Mouse (Mus musculus) liver, adult 2 months (tissue): ENCODE results near the gene Guca2b. TPM values are rescaled to one million over a fixed set of nuclear protein-coding genes. Genes with fewer than 3 reads are reported as not detected.

Experiments used
- DNase-seq: peaks from one replicate; pipeline ENCODE4 v3.0.0-alpha.2; 2011; ENCODE audit warnings: low read depth, low spot score; ENCODE audit errors: extremely low read depth
- H3K27ac ChIP-seq: fragments of 200-500 bp; replicated peaks from 2 replicates; pipeline ENCODE4 v1.5.1; 2012; ENCODE audit warnings: low read depth, mild to moderate bottlenecking, control low read depth, inconsistent platforms, low read length; ENCODE audit not compliant: insufficient read depth
- H3K27me3 ChIP-seq: fragments of 200-500 bp; 2 replicates; pipeline ENCODE4 v1.6.1; 2012; ENCODE audit warnings: mild to moderate bottlenecking, moderate library complexity, low read length, inconsistent platforms; ENCODE audit not compliant: control insufficient read depth, insufficient read depth
- H3K36me3 ChIP-seq: fragments of 200-500 bp; 2 replicates; pipeline ENCODE4 v1.6.1; 2012; ENCODE audit warnings: low read length, inconsistent platforms; ENCODE audit not compliant: control insufficient read depth, insufficient read depth
- H3K4me1 ChIP-seq: fragments of 200-500 bp; 2 replicates; pipeline ENCODE4 v1.6.1; 2011; ENCODE audit warnings: low read length; ENCODE audit not compliant: control insufficient read depth, insufficient read depth
- H3K4me3 ChIP-seq: fragments of 200-500 bp; 2 replicates; pipeline ENCODE4 v1.5.1; 2011; ENCODE audit warnings: low read depth, mild to moderate bottlenecking, control low read depth, low read length, moderate library complexity; ENCODE audit not compliant: insufficient read depth
- H3K79me2 ChIP-seq: fragments of 200-500 bp; 2 replicates; pipeline ENCODE4 v1.6.1; 2012; ENCODE audit warnings: inconsistent platforms, mild to moderate bottlenecking, low read length, moderate library complexity; ENCODE audit not compliant: control insufficient read depth, insufficient read depth
- H3K9ac ChIP-seq: fragments of 200-500 bp; 2 replicates; pipeline ENCODE4 v1.6.1; 2012; ENCODE audit warnings: low read depth, mild to moderate bottlenecking, control low read depth, inconsistent platforms, low read length
- CTCF ChIP-seq: fragments of 200-500 bp; IDR thresholded peaks from 2 replicates; pipeline ENCODE4 v1.5.1; 2011; ENCODE audit warnings: low read depth, low read length, control low read depth
- POLR2A ChIP-seq: fragments of 200-500 bp; IDR thresholded peaks from 2 replicates; pipeline ENCODE4 v1.6.1; 2011; ENCODE audit warnings: low read length, control low read depth; ENCODE audit not compliant: insufficient read depth; ENCODE audit errors: extremely low read depth
- WGBS: fragments of 180-500 bp; shearing (Covaris S2); methylation state at CpG from one replicate; pipeline ENCODE4 v1.1.7; 2018; 5-methylcytosine and 5-hydroxymethylcytosine counted together
- polyA plus RNA-seq: library from polyadenylated mRNA; depleted of rRNA; stranded (reverse); fragments of >200 nt; gene quantifications from 2 replicates; pipeline ENCODE4 v1.2.3, GENCODE M21; 2012
- total RNA-seq: library from RNA; depleted of rRNA; stranded (reverse); fragments of >200 nt; gene quantifications from 2 replicates; pipeline ENCODE4 v1.2.3, GENCODE M21; 2014

The Guca2b gene
- total and polyA plus RNA-seq, 2 experiments, result not detected

DNA sequence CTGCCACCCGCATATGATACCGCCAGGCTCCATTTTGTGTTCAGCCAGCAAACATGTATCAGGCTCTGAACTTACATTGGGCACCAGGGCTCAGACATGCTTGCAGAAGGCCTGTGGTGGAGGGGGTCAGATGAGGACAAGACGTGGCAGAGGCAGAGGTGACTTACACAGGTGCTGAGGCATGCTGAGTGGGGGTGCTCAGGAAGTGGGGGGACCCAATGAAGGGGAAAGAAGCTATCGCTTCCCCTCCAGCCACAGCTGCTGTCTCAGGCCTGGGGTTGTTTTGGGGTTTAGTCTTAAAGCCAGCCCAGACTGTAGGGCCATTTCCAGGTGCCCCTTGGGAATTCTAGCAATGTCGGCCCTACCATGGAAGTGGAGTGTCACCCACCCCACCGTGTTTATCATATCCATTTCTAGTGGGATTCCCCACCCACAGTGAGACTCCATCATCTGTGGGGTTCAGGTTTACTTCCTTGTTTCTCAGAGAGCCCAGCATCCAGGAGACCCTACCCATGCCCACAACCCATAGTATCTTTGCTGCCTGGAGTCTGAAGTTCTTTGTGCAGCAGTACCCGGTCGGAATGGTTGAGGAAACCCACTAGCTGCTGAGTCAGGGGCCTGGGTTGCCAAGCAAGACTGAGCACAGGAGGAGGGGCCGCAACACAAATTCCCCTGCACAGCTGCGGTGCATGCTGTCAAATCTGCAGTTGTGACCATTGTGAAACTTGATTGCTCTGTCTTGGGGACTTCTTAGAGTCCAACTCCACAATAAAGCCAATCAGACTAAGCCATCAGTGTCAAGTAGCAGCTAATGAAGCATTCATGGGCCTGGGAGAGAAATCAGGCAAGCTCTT is 10.8 kb upstream of the Guca2b start:
- Histone ChIP-seq H3K9ac (no peak overlapping the region), H3K36me3 (no peaks in the 10 kb centered on the region), H3K27me3 (no peaks in the 10 kb centered on the region), H3K4me3 (no peak overlapping the region), H3K27ac (no peak overlapping the region), H3K4me1 (no peaks in the 10 kb centered on the region), H3K79me2 (no peaks in the 10 kb centered on the region)
- no peak for DNase-seq
- 87% methylated on average over 10 of the region's 10 CpGs for WGBS
- no peak for TF ChIP-seq POLR2A
- no peak for TF ChIP-seq CTCF

DNA sequence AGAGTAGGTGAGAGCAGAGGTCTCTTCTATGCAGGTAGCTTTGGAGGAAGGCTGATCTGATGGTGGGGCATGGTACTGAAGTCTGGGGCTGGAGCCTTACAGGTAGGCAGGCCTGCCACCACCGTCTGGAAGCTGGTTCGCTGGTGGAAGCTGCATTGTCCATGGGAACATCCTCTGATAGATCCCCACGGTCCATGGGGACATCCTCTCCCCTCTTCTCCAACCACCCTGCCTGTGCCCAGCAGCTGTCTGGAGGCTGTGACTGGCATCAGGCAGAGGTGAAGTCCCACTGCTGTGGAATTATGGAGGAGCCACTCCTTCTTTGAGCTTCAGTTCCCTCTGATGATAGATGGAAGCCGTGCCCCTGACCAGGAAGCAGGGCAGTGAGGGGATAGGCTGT is 9.8 kb upstream of the Guca2b start:
- TF ChIP-seq POLR2A (no peak), CTCF (no peak)
- Histone ChIP-seq H3K27me3 (no peaks in the 10 kb centered on the region), H3K27ac (no peak overlapping the region), H3K79me2 (no peaks in the 10 kb centered on the region), H3K36me3 (no peaks in the 10 kb centered on the region), H3K9ac (no peak overlapping the region), H3K4me3 (no peak overlapping the region), H3K4me1 (no peaks in the 10 kb centered on the region)
- DNase-seq, result no peak
- 72% methylated on average over 4 of the region's 4 CpGs for WGBS

DNA sequence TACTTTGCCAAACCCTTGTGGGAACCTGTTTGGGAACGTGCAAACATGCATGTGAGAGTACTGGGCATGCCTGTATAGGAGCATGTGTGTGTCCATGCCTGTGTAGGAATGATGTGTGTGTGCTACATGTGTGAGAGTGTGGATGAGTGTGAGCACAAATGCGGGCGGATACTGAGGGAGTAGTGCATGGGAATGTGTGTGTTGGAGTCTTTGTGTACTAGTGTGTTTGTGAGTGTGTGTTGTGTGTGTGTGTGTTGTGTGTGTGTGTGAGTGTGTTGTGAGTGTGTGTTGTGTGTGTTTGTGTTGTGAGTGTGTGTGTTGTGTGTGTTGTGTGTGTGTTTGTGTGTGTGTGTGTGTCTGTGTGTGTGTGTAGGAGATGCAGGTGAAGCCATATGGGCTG is 9.4 kb upstream of the Guca2b start:
- Histone ChIP-seq H3K4me1 (no peaks in the 10 kb centered on the region), H3K27me3 (no peaks in the 10 kb centered on the region), H3K4me3 (no peak overlapping the region), H3K36me3 (no peaks in the 10 kb centered on the region), H3K79me2 (no peaks in the 10 kb centered on the region), H3K9ac (no peak overlapping the region), H3K27ac (no peak overlapping the region)
- no peak for DNase-seq
- no peak for TF ChIP-seq CTCF
- TF ChIP-seq POLR2A, result no peak
- WGBS, result 86% methylated on average over 3 of the region's 3 CpGs

DNA sequence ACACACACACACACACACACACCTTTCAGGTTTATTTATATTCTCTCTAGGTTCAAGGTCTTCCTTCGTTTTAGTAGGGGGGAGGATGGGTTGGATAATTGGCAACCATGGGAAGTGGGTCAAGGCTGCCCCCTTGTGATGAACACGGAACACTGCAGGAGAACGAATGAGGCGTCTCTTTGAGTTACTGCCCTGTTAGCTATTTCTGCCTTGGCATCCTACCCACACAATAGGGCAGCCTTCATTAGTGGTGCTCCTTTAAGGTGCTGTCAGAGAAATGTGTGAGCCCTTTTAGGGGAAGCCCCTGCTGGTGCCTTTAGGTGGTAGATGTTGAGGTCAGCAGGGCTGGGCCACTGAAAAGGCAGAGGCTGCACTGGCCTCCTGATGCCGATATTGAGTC is 8.7 kb upstream of the Guca2b start:
- Histone ChIP-seq H3K79me2 (no peaks in the 10 kb centered on the region), H3K9ac (no peak overlapping the region), H3K27me3 (no peaks in the 10 kb centered on the region), H3K4me3 (no peak overlapping the region), H3K4me1 (no peaks in the 10 kb centered on the region), H3K36me3 (no peaks in the 10 kb centered on the region), H3K27ac (no peak overlapping the region)
- whole genome bisulfite sequencing, result 26% methylated on average over 5 of the region's 5 CpGs
- no peak for TF ChIP-seq POLR2A
- peak; percentile 72 for TF ChIP-seq CTCF
- peak; percentile 16 for DNase-seq

DNA sequence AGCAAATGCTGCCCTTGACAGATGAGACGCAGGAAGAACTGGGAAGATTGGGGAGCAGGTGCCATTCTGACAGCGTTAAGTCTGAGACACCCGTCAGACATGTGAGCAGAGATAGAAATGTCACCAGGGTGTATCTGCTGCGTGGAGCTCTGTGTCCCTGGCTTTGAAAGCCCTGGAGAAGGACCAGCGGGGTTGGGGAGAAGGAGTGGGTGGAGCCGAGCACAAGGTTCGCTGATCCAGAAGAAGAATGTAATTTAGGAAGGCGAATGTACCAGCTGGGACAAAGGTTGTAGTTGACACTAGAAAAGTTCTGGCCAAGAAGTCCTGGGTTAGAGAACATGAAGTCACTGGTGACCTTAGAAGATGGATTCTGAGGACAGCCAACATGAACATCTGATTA is 7.4 kb upstream of the Guca2b start:
- DNase-seq, result no peak
- Histone ChIP-seq H3K36me3 (no peaks in the 10 kb centered on the region), H3K27ac (no peak overlapping the region), H3K9ac (no peak overlapping the region), H3K4me3 (no peak overlapping the region), H3K27me3 (no peaks in the 10 kb centered on the region), H3K79me2 (no peaks in the 10 kb centered on the region), H3K4me1 (no peaks in the 10 kb centered on the region)
- TF ChIP-seq CTCF, result no peak
- TF ChIP-seq POLR2A, result no peak
- 60% methylated on average over 8 of the region's 8 CpGs for WGBS

DNA sequence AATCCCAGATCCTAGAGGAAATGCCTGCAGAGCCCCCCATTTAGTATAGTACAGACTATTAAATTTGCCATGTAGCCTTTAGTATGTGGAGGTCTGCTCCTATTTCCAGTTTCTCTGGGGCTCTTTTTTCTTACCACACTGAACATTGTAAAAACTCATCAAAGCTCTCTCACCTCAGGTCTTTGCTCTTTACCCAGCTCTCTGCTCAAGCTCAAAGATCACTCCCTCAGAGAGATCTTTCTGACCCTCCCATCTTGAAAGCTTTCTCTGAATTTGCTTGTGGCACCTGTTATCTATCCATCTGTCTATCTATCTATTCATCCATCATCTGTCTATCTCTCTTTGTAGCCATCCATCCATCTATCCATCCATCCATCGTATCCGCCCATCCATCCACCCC is 6.4 kb upstream of the Guca2b start:
- H3K36me3 ChIP-seq, result no peaks in the 10 kb centered on the region
- TF ChIP-seq CTCF (no peak), POLR2A (no peak)
- DNase-seq, result no peak
- no peaks in the 10 kb centered on the region for H3K27me3 ChIP-seq
- H3K4me3 ChIP-seq, result no peak overlapping the region
- WGBS, result 94% methylated on average over 2 of the region's 2 CpGs
- H3K4me1 ChIP-seq, result no peaks in the 10 kb centered on the region
- no peak overlapping the region for H3K9ac ChIP-seq
- H3K79me2 ChIP-seq, result no peaks in the 10 kb centered on the region
- H3K27ac ChIP-seq, result no peak overlapping the region
